Mouse (Mus musculus) urinary bladder, adult 18-20 months (tissue): ENCODE results near the gene Mgl2.
"Not testable (repeated sequence)": the region's sequence is repeated elsewhere in the genome, so short reads cannot be mapped to it uniquely, and the experiment has no call there.

Source experiments
- DNase-seq, 2 experiments: peaks; one replicate each; pipeline ENCODE4 v3.0.0; 2022; ENCODE audit warnings: low spot score in 2 of 2, mixed read lengths in 2 of 2

The Mgl2 gene

DNA sequence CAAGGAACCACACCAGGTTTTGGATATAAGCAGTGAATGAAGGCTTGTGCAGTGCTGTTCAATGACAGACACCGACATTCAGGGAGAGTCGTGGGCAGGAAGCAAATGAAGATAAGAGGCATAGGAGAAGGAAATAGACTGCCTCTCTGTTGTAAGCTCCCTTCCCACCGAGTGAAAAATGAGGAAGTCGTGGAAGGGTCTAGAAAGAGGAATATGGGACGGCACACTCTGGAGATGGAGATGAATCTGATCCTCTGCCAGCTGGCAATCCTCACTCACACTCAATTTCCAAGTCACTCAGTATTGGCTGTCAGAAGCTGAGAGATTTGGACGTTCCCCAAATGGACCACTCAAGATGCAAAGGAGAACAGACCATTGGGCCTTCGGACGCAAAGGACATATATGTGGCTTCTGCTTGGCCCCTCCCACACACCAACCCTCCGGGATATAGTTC, at the start of gene Mgl2:
TSS of gene Mgl2 (plus strand) at position 404 of the 454 bp plus-strand sequence.
- peak in 1 of 2 experiments; percentile 1 for DNase-seq

DNA sequence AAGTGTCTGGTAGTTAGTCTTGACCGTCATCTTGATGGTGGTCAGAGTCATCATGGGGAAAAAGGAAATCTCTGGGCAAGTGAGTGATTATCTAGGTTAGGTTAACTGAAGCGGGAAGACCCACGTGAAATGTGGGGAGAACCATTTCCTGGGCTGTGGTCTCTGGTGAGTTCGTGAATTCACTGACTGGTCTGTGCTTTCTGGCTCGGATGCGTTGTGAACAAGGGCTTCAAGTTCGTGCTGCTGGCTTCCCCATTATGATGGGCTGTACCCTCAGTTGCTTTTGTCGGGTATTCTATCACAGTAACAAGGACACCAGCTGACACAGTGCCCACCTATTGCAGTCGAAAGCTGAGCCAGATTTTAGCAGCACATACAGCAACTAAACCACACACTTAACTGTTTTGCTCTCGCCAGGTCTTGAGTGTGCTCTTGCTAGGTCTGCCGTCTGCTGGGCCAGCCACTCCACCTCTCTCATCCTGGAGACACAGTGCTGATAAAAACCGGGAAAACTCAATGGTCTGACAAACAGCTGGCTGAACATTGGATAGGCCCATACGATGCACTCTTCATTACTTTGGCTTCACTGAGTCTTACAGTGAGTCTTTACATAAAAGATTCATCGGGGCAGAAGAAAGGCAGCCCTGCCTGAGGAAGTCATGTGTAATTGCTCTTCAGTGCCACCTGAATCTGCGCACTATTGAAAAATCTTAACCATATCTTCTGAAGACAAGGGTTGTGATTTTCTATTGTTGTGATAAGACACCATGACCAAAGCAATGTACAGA, 49.1 kb upstream of the Mgl2 start:
- no peak for DNase-seq

DNA sequence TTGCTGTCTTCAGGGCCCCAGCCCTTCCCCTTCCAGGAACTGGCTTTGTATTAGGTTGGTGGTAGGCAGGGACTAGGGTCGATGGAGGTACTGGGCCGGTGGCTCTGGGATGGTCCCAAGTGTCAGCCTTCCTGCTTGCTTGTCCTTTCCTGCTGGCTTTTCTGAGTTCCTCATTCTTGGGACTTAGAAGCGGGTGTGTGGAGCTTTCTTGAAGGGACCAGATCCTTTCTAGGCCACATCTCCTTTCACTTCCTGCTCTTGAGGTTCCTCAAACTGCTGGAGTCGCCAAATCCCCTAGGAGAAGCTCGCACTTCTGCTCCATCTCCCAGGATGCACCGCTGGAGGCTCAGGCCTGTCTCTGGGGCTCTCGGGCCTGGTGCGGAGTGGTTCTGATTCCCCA, 45.6 kb upstream of the Mgl2 start:
- DNase-seq, result no peak

DNA sequence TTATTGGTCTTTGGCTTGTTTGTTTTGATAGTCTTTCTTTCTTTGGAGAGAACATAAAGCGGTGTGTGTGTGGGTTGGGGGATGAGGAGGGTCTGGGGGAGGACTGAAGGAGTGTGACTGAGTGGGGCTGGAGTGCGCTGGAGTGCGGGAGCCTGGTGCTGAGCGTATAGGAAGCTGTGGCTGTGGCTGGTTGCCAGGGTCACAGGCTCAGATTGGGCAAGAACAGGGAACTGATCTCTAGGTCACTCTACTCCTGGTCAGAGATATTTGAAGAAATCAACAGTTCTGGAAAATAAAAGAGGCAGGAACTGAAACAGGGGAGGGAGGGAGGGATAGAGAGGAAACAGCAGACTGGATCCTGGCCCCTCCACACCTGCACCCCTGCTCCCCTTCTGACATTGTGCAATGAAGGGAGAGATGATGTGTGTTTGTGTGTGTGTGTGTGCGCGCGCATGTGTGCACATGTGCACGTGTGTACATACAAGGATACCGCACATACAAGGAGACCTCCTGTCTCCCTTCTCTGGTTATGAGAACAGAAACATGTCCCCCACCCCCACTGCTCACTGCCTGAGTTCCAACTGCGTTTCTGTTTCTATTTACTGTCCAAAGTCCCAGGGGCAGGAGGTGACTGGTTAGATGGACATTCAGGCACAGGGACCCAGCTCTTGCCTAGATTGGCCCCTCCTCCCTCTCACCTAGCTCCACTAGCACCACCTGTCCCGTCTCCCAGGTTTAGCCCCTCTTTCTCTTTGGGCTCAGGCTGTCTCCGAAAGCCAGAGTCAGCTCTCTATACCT, 37.9 kb upstream of the Mgl2 start, which contains the start of gene Asgr2:
TSS of gene Asgr2 (plus strand) at position 659 of the 798 bp plus-strand sequence.
- DNase-seq, result no peak

DNA sequence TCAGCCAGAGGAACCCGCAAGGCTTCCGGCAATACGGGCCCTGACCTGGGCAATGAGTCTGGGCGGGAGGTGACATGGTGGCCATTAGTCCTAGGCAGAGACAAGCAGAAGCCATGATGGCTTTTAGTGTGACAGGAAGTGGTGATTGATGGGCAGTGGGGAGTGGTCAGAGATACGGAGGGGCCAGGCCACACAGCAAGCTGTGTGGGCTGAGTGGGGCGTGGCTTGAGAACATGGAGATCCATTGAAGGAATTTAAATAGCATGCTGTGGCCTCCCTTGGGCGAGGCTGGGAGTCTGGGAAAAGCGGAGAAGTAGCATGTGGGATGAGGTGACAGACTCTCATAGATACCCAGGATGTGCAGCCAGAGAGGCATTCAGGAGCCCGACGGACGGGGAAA, 32.7 kb upstream of the Mgl2 start:
- no peak for DNase-seq

DNA sequence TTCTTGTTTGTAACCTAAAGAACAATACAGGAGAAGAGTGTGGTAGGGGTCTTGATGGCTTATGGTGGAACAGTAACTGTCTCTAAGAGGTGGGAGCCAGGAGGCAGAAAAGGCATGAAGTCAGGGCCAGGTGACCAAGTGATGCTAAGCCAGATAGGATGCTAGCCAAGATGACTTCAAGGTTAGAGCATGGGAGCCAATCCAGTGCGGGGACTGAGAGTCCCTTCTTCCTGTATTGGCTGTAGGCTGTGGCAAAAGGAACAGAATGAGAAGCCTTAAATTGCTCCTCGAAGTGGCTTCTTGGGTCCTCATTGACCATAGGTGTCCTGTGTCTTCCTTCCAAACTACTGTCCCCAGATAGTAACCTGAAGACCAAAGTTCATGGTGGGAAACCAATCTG, 31.0 kb upstream of the Mgl2 start:
- DNase-seq, result no peak

DNA sequence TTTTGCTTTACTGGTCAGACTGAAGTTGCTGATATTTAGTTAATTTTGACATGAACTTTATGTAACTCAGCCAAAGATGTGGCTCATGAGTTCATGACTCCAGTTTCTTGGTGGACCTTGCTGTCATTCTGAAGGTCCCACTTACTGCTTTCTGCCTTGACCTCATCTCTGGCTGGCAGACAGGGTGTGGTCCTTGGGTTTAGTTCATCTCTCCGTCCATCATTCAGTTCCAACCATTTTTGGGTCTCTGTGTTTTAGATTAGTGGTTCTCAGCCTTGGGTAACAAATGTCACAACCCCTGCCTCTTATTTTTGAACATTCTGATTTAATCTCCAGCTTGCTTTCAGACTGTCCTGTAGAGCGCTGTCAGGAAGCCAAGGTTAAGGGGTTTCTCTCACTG, 30.3 kb upstream of the Mgl2 start:
- DNase-seq, result no peak

DNA sequence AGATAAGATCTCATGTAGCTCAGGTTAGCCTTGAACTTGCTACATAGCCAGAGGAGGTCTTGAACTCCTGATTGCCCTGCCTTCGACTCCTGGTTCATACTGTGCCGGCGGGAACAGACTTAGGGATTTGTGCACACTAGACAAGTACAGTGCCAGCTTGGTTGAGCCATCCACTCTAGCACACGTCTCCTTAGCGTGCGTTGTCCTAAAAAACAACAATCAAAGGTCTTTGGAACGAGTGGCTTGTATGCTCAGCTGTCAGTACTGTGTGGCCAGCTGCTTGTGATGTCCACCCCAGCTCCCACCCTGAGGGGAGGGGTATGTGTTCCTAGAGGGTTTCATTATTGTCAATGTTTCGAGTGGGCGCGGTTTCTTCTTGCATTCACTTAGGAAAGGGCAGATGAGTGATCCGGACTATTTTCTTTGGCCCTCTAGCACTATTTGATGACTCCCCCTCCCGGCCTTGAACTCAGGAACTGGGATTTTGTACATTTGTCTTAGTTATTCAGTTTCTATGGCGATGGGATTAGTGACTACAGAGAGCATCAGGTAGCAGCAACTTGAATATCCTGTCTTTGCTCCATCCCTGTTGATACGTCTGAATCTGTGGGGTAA, 26.3 kb upstream of the Mgl2 start:
- no peak for DNase-seq

DNA sequence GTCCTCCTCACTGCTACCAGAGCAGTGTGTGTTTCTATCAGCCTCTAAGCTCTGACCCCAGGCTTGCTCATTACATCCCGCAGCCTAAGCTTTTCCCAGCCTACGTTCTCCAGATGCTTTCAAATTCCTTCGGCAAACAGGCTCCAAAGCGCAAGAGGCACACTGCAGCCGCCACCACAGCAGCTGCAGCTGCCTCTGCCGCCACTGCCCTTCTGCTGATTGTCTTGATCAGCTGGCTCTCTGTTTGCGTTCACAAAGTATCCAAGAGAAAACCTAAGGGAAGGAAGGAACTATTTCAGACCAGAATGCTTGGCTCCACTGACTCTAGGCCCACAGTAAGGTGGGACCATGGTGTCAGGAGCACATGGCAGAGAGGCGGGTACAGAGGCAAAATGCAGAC, 23.0 kb upstream of the Mgl2 start:
- DNase-seq, result no peak

DNA sequence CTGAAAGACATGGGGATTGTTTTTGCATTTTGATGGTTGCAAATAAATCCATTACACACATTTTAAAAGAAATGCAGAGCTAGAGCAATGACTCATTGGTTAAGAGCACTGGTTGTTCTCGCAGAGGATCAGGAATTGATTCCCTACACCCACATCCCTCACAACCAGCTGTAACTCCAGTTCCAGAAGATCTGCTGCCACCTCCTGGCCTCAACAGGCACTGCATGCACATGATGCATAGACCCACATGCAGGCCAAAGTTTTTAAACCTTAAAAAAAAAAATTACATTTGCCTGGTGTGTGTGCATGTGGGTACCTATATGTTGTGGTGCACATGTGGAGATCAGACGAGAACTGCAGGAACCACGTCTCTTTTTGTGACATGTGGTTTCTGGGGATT, 20.0 kb upstream of the Mgl2 start:
- peak in 1 of 2 experiments; percentile 14 for DNase-seq

DNA sequence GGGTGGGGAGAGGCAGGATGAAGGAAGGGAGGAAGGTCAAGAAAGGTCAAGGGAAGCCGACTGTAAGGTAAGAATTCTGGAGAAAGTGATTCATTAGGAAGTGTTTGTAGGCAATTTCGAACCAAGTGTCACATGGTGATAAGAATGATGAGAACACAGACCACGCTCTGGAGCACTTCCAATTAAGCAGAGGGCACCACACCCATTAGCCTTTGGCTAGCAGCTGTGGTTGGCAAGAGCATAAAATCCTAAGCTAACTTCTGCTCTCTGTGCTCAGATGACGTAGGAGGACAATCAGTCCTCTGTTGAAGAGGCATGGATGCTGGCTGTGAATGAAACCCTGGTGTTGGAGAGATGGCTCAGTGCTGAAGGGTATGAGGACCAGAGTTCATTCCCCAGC, 15.6 kb upstream of the Mgl2 start:
- DNase-seq, result peak in 1 of 2 experiments; percentile 19

DNA sequence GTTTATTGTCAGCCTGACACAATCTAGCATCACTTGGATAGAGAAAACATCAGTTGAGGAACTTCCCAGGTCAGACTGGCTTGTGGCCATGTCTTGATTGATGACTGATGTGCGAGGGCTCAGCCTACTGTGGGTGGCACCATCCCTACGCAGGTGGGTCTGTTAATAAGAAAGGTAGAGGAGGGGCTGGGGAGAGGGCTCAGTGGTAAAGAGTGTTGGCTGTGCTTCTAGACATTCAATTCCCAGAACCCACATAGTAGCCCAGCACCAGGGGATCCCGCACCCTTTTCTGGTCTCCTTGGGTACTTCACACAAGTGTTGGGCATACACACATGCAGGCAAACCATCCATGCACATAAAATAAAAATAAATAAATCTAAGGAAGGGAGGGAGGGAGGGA, 14.2 kb upstream of the Mgl2 start:
- no peak for DNase-seq

DNA sequence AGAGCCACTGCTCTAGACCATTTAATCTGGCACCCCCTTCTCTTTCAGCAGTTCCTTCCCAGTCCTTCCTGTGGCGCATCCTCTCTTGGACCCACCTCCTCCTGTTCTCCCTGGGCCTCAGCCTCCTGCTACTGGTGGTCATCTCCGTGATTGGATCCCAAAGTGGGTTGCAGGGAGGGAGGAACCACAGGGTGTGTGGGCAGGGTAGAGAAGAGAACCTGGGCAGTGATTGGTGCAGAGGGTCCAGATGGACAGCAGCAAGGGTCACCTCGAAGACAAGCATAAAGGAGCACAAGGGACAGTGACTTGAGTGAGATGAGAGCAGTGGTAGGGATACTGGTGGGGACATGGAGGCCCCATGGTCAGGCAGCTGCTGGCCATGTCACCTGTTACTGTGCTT, 4.9 kb downstream of the Mgl2 start:
- not testable (repeated sequence) for DNase-seq

DNA sequence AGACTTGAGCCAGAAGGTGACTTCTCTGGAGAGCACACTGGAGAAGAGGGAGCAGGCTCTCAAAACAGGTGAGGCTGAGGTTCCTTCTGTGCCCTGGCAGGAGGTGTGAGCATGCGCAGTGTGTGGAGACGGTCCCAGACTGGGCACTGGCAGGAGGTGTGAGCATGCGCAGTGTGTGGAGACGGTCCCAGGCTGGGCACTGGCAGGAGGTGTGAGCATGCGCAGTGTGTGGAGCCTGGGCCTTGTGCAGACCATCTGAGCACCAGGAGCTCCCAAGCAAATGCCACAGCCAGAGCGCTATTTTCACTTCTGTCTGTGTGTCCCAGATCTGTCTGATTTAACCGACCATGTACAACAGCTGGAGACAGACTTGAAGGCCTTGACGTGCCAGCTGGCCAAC, 5.8 kb downstream of the Mgl2 start:
- not testable (repeated sequence) for DNase-seq

DNA sequence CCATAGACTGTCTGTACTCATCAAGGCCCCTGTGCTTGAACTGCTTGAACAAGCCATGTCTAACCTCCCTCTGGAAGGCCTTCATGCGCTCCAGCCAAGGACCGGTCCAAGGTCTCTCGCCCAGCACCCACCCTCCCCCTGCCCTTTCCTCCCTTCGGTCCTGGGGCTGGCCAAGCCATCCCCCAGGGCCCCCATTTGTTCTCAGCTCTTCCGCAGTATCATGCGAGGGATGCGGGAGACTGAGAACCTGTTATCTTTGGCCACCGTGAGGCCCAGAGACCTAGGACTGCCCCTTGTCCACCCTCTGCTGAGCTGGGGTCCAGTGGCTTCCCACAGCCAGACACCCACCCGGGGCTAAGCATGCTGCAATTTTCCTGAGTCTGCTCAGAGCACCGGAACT, 9.0 kb downstream of the Mgl2 start:
- DNase-seq, result no peak

DNA sequence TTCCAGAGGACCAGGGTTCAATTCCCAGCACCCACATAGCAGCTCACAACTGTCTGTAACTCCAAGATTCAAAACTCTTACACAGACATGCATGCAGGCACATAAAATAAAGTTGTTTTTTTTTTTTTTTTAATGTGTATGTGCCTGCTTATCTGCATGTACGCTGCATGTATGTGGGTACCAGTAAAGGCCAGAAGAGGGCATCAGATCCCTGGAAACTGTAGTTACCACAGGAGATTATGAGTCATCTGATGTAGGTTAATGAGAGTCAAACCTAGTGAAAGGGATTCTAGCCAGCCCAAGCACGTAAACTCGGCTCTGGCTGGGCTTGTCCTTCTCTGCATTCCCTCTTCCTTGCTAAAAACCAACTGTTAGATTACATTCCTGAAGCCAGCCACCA, 20.9 kb downstream of the Mgl2 start:
- peak in 1 of 2 experiments; percentile 10 for DNase-seq

DNA sequence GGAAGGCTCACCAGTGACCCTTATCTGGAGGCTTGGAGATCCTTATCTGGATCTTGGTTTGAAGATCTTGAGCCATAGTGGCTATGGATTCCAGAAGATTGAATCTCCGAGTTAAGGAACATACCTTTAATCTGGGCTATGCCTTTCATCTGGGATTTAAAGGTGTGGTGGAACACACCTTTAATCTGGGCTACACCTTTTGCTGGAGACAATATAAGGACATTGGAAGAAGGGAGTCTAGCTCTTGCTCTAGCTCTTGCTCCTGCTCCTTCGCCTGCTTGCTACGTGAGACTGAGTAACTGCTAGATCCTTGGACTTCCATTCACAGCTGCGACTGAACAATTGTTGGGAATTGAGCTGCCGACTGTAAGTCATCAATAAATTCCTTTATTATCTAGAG, 25.8 kb downstream of the Mgl2 start, which contains the start of gene Clec10a:
TSS of gene Clec10a (plus strand) at position 301 of the 400 bp plus-strand sequence.
- DNase-seq, result not testable (repeated sequence)

DNA sequence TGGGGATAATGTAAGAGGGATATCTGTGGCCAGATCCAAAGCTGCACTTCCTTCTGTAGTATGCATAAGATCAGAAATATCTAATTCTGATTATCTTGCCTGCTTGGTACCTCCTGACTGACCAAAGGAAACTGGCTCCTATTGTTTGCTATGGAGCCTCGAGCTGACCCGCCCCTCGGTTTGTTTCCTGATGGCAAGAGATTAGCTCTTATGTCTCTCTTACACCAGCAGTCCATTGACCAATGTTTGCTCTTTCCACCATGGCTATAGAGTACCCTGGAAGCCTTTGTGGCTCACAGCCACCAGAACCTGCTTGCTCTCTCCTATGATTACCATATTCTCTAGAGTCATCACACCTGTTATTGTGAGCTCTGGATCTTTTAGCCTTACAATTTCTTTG, 32.2 kb downstream of the Mgl2 start:
- no peak for DNase-seq

DNA sequence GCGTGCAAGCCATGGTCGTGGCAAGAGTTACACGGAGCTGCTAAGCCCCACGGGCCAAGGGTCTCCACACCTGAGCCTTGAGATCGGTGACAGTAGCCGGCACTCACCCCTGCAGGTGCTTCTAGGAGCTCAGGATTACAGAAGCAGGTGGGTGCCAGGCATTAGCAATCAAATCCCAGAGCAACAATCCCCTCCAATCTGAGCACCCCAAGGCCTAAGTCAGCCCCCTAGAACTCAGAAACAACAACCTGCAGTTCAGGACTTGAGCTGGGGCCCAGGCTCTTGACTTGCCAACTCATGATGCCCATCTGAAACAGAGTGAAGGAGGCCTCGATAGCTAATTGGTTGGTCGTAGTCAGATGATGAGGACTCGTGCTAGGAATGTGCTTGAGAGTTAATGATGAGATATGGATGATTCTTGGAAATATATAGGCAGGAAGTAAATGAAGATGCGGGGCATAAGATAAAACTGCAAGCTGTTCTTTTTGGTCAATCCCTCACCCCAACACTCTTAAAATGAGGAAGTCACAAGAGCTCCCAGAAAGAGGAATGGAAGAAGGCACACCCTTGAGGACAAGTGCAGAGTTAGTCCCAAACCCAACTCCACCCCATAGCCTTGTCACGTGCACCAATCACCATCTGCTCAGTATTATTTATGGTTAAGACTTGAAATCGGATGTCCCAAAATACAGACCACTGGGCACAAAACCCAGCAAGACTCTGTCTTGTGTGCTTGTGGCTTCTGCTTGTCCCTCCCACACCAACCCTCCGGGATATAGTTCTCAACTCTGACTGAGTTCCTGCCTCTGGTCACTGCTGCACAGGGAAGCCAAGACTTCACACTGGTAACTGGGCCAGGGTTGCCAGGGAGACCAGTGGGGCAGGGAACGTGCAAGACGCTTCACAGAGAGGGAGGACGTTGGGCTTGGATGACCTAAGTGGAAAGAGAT, 36.1 kb downstream of the Mgl2 start:
- no peak for DNase-seq

DNA sequence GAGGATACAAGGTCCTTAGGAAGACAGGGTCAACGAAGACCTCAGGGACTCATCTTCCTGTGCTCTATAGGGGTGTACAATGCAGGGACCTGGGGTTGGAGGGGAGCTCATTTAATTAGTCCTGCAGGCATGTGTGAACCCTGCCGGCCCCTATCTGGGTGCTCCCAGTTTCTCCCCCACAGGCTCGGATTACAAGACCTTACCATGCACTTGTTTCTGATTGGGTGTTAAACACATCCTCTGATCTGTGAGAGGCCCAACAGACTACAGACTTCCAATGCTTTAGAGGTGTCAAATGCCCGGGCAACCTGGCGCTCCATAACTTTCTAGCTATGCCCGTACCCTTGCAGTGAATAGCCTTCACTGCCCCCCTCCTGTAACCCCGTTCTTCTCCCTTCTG, 38.0 kb downstream of the Mgl2 start:
- no peak for DNase-seq

DNA sequence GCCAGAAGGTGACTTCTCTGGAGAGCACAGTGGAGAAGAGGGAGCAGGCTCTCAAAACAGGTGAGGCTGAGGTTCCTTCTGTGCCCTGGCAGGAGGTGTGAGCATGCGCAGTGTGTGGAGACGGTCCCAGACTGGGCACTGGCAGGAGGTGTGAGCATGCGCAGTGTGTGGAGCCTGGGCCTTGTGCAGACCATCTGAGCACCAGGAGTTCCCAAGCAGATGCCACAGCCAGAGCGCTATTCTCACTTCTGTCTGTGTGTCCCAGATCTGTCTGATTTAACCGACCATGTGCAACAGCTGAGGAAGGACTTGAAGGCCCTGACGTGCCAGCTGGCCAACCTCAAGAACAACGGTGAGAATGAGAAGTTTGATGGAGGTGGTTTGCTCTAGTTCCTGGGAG, 39.3 kb downstream of the Mgl2 start:
- DNase-seq, result not testable (repeated sequence)
